Mouse (Mus musculus) liver, embryonic 14.5 days (tissue): ENCODE results near the gene Gtf3c1. TPM values are rescaled to one million over a fixed set of nuclear protein-coding genes. Genes with fewer than 3 reads are reported as not detected.

Source experiments
- ATAC-seq: fragments of 200-750 bp; cut with Nextera tagmentation; 2 replicates; pipeline ENCODE4 v1.8.0; 2017; ENCODE audit warnings: moderate number of reproducible peaks, mild to moderate bottlenecking, moderate library complexity; ENCODE audit not compliant: insufficient read depth
- DNase-seq, 3 experiments: peaks; one replicate each; pipeline ENCODE4 v3.0.0-alpha.2; 2012 to 2013; ENCODE audit warnings: low read depth in 3 of 3, low spot score in 3 of 3
- H3K27ac ChIP-seq: fragments of 300-500 bp; sonication (generic); 2 replicates; pipeline ENCODE4 v1.5.1; 2014; ENCODE audit warnings: moderate library complexity, mild to moderate bottlenecking, control low read depth, inconsistent platforms
- H3K27me3 ChIP-seq: fragments of 300-500 bp; sonication (generic); 2 replicates; pipeline ENCODE4 v1.6.1; 2014; ENCODE audit warnings: mild to moderate bottlenecking, low read length, moderate library complexity; ENCODE audit not compliant: control insufficient read depth, insufficient read depth
- H3K36me3 ChIP-seq: fragments of 300-500 bp; sonication (generic); replicated peaks from 2 replicates; pipeline ENCODE4 v1.6.1; 2014; ENCODE audit warnings: low read depth; ENCODE audit not compliant: control insufficient read depth, insufficient read depth
- H3K4me1 ChIP-seq, 2 experiments: fragments of 200-500 bp in 1 of 2; fragments of 300-500 bp in 1 of 2; sonication (generic) in 1 of 2; replicated peaks; 2 replicates each; pipeline ENCODE4 v1.6.1; 2012 to 2014; ENCODE audit warnings: antibody characterized with exemption in 1 of 2, inconsistent platforms in 1 of 2, low read length in 1 of 2; ENCODE audit not compliant: control insufficient read depth in 2 of 2, insufficient read depth in 2 of 2
- H3K4me2 ChIP-seq: fragments of 300-500 bp; sonication (generic); 2 replicates; pipeline ENCODE4 v1.6.1; 2014; ENCODE audit warnings: low read depth, mild to moderate bottlenecking, control low read depth, moderate library complexity
- H3K4me3 ChIP-seq, 2 experiments: fragments of 200-500 bp in 1 of 2; fragments of 300-500 bp in 1 of 2; sonication (generic) in 1 of 2; 2 replicates each; pipeline ENCODE4 v1.5.1; 2012 to 2014; ENCODE audit warnings: low read depth in 2 of 2, low read length in 2 of 2, mild to moderate bottlenecking in 2 of 2, control low read depth in 1 of 2, inconsistent platforms in 1 of 2, moderate library complexity in 1 of 2; ENCODE audit not compliant: insufficient read depth in 1 of 2
- H3K9ac ChIP-seq: fragments of 300-500 bp; sonication (generic); replicated peaks from 2 replicates; pipeline ENCODE4 v1.6.1; 2014; ENCODE audit warnings: mild to moderate bottlenecking, control low read depth, moderate library complexity
- H3K9me3 ChIP-seq: fragments of 300-500 bp; sonication (generic); 2 replicates; pipeline ENCODE4 v1.6.1; 2016; ENCODE audit warnings: low read length, mixed read lengths; ENCODE audit not compliant: control insufficient read depth
- CTCF ChIP-seq: IDR thresholded peaks from 2 replicates; pipeline ENCODE4 v1.5.1; 2016; ENCODE audit warnings: antibody characterized with exemption, low read depth, control low read depth
- EP300 ChIP-seq: IDR thresholded peaks from 2 replicates; pipeline ENCODE4 v1.6.1; 2016; ENCODE audit warnings: antibody characterized with exemption, low read depth
- WGBS: fragments of 180-500 bp; shearing (Covaris S2); extraction: QIAGEN DNeasy Blood & Tissue Kit; methylation state at CpG from one replicate; pipeline ENCODE4 v1.1.7; 2014; ENCODE audit not compliant: insufficient replicate concordance; 5-methylcytosine and 5-hydroxymethylcytosine counted together
- polyA plus RNA-seq, 2 experiments: library from polyadenylated mRNA; depleted of rRNA in 1 of 2; stranded (reverse) in 1 of 2; unstranded in 1 of 2; fragments of >200 nt; fragmentation: Nextera tagmentation in 1 of 2; extraction: Ambion mirVana in 1 of 2; gene quantifications; 2 replicates each; pipeline versions ENCODE4 v1.2.1 to v1.2.3; 2012 to 2014

The Gtf3c1 gene
- polyA plus RNA-seq, 2 experiments, result 6.3 to 7.3 TPM

- Histone ChIP-seq H3K9me3 (no peaks in the 10 kb centered on the region), H3K9ac (no peak overlapping the region), H3K27me3 (no peaks in the 10 kb centered on the region), H3K4me2 (no peak overlapping the region), H3K4me1 (peaks cover 0 to 7% of the 10 kb centered on the region in 2 experiments; a peak in 1 of 4 replicates), H3K27ac (no peak overlapping the region), H3K4me3 (no peak overlapping the region), H3K36me3 (no peaks in the 10 kb centered on the region)
- TF ChIP-seq CTCF, result no peak
- no peak for TF ChIP-seq EP300
- 43% methylated on average over 10 of the region's 10 CpGs for WGBS
- DNase-seq (no peak), ATAC-seq (no peak)
Measured at GRCm38 (mm10) chr7:125600136-125600535, 107.4 kb downstream of the Gtf3c1 start.

GRCm38 (mm10) chr7:125599373-125599973 lies 108.1 kb downstream of the Gtf3c1 start:
- WGBS, result 11% methylated on average over 4 of the region's 4 CpGs
- Histone ChIP-seq H3K27ac (no peak overlapping the region), H3K36me3 (no peaks in the 10 kb centered on the region), H3K4me1 (peaks cover 0 to 7% of the 10 kb centered on the region in 2 experiments; a peak in 1 of 4 replicates), H3K4me2 (no peak overlapping the region), H3K9me3 (no peaks in the 10 kb centered on the region), H3K9ac (no peak overlapping the region), H3K4me3 (no peak overlapping the region), H3K27me3 (no peaks in the 10 kb centered on the region)
- ATAC-seq (no peak), DNase-seq (no peak)
- TF ChIP-seq CTCF (no peak), EP300 (no peak)

DNA sequence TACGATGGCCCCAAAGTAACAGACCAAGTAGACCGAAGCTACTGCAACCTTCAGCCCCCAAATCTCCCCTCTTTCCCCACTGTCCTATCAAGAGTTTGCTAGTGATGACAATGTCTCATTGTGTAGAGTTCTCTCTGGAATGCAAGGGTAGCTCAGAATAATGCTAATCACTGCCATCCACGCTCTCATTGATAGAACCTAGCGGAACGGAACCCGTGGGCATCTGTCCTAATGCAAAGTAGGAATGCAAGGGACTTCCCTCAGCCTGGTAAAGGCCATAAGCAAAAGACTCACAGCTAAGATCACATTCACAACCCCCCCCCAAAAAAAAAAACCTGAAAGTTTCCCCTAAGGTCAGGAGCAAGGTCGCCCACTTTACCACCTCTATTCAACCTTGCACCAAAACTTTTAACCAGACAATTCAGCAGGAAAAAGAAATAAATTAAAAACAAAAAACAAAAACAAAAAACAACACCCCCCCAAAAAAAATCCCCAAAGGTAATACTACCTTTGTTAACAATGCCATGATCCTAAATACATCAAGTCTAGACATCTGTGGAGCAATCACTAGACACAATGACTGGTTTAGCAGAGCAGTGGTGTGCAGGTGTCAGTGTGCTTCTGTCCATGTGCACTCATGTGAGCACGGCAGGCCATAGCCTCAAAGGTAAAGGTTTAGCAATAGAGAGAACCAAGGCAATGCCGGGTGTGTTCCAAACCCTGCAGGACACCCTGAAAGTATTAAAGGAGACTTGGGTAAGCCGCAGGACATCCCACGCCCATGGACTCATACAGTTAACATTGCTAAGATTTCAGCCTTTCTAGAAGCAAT lies 109.8 kb downstream of the Gtf3c1 start:
- no peaks in the 10 kb centered on the region for H3K27me3 ChIP-seq
- peaks cover 0 to 10% of the 10 kb centered on the region in 2 experiments; a peak in 1 of 4 replicates for H3K4me1 ChIP-seq
- H3K4me2 ChIP-seq, result no peak overlapping the region
- no peak for ATAC-seq
- no peak for DNase-seq
- no peak for TF ChIP-seq EP300
- no peak for TF ChIP-seq CTCF
- no peaks in the 10 kb centered on the region for H3K36me3 ChIP-seq
- no peaks in the 10 kb centered on the region for H3K9me3 ChIP-seq
- WGBS, result 70% methylated on average over 11 of the region's 11 CpGs
- H3K9ac ChIP-seq, result no peak overlapping the region
- H3K4me3 ChIP-seq, result no peak overlapping the region
- H3K27ac ChIP-seq, result no peak overlapping the region

DNA sequence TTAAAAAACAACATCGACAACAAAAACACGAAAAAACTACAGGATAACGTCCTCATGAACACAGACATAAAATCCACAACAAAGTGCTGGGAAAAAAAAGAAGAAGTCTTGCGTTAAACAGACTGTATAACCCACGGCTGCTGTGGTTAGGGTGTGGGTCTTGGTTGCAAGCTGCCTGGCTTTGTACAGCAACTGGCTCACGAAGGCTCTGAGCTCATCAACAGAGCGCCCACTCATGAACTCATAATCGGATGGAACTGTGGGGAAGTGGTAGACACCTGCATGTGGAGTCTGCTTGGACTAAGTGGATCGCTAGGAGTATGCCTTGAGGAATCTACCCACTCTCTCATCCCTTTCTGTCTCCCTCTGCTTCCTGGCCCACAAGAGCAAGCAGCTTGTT lies 110.5 kb downstream of the Gtf3c1 start:
- Histone ChIP-seq H3K27ac (no peak overlapping the region), H3K27me3 (no peaks in the 10 kb centered on the region), H3K4me1 (peaks cover 0 to 9% of the 10 kb centered on the region in 2 experiments; a peak in 1 of 4 replicates), H3K4me2 (no peak overlapping the region), H3K36me3 (no peaks in the 10 kb centered on the region), H3K9me3 (no peaks in the 10 kb centered on the region), H3K9ac (no peak overlapping the region), H3K4me3 (no peak overlapping the region)
- WGBS, result 29% methylated on average over 9 of the region's 9 CpGs
- DNase-seq (no peak), ATAC-seq (no peak)
- TF ChIP-seq EP300, result no peak
- no peak for TF ChIP-seq CTCF

DNA sequence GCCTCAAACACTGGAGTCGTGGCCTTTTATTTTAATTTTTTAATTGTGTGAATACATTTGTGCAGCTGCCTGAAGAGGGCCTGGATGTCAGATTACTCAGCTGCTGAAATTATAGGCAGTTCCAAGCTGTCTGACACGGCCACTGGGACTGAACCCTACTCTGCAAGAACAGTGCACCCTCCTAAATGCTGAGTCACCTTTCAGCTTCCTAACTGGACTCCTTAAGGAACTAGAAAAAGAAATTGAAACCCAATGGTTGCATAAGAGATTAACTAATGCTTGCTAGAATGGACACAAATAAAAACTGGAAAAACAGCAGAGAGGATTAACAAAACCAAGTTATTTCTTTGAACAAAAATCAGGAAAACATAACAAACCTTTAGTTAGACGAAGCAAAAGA lies 111.2 kb downstream of the Gtf3c1 start:
- H3K9me3 ChIP-seq, result no peaks in the 10 kb centered on the region
- DNase-seq (no peak), ATAC-seq (no peak)
- no peak overlapping the region for H3K4me3 ChIP-seq
- no peak overlapping the region for H3K27ac ChIP-seq
- H3K9ac ChIP-seq, result no peak overlapping the region
- H3K4me2 ChIP-seq, result no peak overlapping the region
- peaks cover 0 to 7% of the 10 kb centered on the region in 2 experiments; a peak in 1 of 4 replicates for H3K4me1 ChIP-seq
- TF ChIP-seq CTCF, result no peak
- no peak for TF ChIP-seq EP300
- no peaks in the 10 kb centered on the region for H3K27me3 ChIP-seq
- no peaks in the 10 kb centered on the region for H3K36me3 ChIP-seq
- WGBS, result 31% methylated on average over 3 of the region's 3 CpGs
